Mouse (Mus musculus): ENCODE data around the gene Arid2. TPM values are rescaled to one million over a fixed set of nuclear protein-coding genes. Genes with fewer than 3 reads are reported as not detected.

The Arid2 gene
- polyA plus RNA-seq, 1 experiment from 2014 or later = 16.8 TPM

Other genes starting within 250 kb of the Arid2 start
- gene Scaf11, start 173.3 kb downstream of the Arid2 start, polyA plus RNA-seq (2015; fragmentation: Nextera tagmentation; extraction: Ambion mirVana) = 89.8 and 102 TPM in 2 replicates